Mouse (Mus musculus): ENCODE results near the gene Gm32742.

The Gm32742 gene

DNA sequence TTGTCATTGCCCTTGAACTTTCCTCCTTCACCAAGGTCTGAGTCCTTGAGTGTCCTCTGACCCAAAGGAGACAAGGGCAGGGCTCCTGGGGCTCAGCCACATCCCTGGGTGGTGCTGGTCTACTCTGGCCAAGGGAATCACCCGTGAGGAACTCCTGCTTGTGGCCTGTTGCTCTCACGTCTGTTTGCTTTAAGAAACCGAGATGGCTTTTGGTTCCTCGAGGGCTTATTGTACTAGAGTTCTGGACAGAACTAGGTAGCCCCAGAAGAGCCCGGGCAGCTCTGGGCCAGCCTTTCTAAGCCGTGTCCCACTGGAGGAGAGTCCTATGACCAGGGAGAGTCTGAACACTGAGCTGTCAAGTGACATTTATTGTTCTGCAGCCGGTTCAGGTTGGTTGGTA, 3.8 kb upstream of the Gm32742 start:
- no peak for TF ChIP-seq GATA4 (IDR thresholded peaks at IDR 0.05; ENCODE audit: insufficient replicate concordance, low read length)

DNA sequence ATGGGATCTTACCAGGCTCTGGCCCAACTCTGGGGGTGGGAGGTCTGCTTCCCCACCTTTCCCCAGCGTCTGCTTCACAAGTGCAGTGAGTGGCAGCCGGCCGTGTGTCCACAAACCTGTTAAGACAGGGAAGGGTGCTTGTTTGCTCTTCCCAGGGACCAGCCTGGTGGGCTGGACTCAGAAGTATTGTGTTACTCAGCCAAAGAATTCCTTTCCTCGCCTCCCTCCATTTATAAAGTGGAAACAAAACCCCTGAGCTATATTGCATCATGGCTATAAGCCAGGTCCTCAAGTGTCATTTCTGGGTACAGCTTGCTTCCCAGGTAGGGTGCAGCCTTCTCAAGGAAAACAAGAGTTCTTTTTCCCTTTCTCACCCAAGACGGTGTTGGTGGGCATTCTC, 3.4 kb upstream of the Gm32742 start:
- no peak for TF ChIP-seq GATA4 (IDR thresholded peaks at IDR 0.05; ENCODE audit: insufficient replicate concordance, low read length)

- no peak for TF ChIP-seq GATA4 (IDR thresholded peaks at IDR 0.05; ENCODE audit: insufficient replicate concordance, low read length)
Observed at GRCm38 (mm10) chr9:51167954-51168353, 2.6 kb upstream of the Gm32742 start.

DNA sequence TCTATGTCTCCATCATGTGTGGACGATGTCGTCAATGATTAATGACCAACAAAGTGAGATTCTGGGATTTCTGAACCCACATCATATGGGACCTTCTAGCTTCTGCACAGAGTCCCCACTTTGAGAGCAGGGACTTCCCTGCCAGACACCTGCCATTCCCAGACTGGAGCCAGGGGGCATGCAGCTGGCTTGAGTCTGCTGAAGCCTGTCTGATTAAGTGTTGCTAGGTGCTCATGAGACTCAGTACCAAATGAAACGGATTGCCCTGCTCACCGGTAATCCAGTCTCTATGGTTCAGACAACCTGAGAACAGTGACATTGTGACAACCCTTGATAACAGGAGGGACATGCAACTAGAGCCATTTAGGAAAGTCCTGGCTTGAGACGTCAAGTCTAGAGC, 1.3 kb downstream of the Gm32742 start:
- no peak for TF ChIP-seq GATA4 (IDR thresholded peaks at IDR 0.05; ENCODE audit: insufficient replicate concordance, low read length)

DNA sequence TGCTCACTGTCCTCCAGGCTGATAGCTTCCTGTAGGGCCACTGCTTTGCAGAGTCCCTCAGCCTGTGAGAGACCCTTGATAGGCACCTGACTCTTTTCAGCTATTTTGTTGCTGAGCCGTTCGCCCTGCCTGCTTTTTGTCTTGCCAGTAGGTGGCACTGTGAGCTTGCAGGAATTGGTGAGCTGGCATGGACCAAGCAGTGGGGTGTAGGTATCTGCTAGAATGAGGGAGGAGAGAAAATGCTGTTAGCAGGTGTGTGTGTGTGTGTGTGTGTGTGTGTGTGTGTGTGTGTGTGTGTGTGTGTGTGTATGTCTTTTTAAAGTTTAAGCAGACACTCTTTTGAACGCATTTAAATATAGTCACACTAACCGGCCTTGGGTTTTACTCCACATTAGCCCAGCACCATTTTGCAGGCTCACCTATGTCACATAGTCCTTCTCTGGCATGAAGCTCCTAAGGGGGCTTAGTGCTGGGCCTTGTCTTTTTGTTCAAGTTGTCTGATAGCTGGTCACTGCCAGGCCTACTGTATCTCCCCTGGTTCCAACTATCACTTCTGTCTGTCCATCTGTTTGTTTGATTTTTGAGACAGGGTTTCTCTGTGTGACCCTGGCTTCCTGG, 3.4 kb downstream of the Gm32742 start:
- no peak for TF ChIP-seq GATA4 (IDR thresholded peaks at IDR 0.05; ENCODE audit: insufficient replicate concordance, low read length)

DNA sequence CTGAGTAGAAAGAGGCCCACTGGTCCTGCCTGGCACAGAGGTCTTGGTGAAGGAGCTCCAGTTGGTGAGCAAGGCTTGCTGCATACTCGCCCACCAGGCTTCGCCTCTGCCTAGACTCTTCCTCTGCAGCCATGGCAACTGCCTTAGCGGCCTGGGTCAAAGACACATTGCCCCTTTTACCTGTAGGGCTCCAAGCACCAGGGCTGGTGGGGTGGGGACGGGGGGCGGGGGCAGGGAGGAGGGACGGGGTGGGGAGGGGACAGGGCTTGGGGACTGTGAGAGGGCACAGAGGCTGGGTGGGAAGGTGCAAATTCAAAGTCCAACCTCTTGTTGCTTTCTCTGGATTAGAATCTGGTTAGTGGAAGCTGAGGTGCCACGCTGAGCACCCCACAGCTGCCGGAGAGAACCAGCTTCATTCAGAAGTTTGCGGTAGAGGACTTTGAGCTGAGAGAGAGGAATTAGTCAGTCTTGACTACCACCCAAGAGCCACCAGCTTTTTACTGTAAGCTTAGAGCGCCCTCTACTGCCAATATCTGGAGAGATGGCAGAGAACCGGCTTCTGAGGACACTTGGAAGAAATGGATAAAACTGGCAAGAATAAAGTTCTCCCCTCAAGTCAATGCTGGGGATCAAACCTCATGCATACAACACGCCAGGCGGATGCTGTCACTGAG, 13.1 kb downstream of the Gm32742 start:
- no peak for TF ChIP-seq GATA4 (IDR thresholded peaks at IDR 0.05; ENCODE audit: insufficient replicate concordance, low read length)

DNA sequence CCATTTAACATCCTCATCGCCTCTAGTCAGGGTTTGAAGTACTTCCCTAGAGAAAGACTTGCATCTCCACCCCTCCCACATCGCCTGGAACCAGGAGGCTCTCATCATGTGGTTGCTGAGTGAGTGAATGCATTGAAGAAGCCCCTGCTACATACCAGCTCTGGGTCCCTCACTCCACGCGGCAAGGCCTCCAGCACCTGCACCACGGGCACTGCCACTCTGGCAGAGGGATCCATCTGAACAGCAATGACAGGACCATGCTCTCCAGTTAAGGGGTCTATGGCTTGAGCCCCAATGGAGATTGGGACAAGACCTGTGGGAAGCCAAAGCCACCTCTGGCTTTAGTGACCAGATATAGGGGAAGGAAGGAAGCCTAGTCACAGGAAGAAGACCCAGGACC, 18.0 kb downstream of the Gm32742 start:
- no peak for TF ChIP-seq GATA4 (IDR thresholded peaks at IDR 0.05; ENCODE audit: insufficient replicate concordance, low read length)

- TF ChIP-seq GATA4 (IDR thresholded peaks at IDR 0.05; ENCODE audit: insufficient replicate concordance, low read length), result no peak
Observed at GRCm38 (mm10) chr9:51146496-51146895, 18.8 kb downstream of the Gm32742 start.

GRCm38 (mm10) chr9:51144218-51144617, 21.1 kb downstream of the Gm32742 start:
- no peak for TF ChIP-seq GATA4 (IDR thresholded peaks at IDR 0.05; ENCODE audit: insufficient replicate concordance, low read length)

GRCm38 (mm10) chr9:51143437-51143836, 21.9 kb downstream of the Gm32742 start:
- no peak for TF ChIP-seq GATA4 (IDR thresholded peaks at IDR 0.05; ENCODE audit: insufficient replicate concordance, low read length)

DNA sequence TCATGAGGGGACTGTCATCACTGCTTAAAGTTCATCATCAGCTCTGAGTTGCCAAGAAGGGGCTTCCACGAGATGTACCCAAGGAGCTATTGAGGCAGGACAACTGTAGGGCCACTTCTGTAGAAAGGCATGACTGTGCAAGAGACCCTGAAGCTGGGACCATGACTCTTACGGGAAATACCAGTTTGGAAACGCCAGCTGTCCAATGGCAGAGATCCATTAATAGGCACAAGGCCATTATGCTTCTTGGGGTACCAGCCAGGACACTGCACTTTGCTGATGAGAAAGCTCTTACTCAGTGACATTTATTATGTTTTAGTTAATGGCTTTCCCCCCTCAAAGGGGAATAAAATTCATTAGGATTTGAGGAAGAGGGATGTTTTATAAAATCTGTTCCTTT, 24.6 kb downstream of the Gm32742 start:
- no peak for TF ChIP-seq GATA4 (IDR thresholded peaks at IDR 0.05; ENCODE audit: insufficient replicate concordance, low read length)

GRCm38 (mm10) chr9:51138301-51138700, 27.0 kb downstream of the Gm32742 start:
- TF ChIP-seq GATA4 (IDR thresholded peaks at IDR 0.05; ENCODE audit: insufficient replicate concordance, low read length), result no peak

DNA sequence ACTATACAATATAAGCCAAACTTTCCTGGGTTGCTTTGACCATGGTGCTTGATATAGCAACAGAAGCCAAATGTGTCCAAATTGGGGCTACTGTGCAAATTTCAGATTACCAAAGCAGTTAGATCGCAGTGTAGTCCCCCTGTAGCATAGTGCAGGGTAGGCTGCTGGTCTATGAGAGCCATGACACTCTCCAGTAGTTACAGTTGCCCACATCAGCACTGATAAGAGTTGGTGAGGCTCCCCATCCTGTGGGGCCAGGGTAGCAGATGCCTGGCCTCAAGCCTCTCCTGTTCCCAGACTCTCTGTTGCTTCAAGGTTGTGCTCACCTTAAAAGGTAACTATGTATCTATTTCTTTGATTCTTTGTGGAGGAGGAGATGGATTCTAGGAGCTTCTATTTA, 27.5 kb downstream of the Gm32742 start:
- TF ChIP-seq GATA4 (IDR thresholded peaks at IDR 0.05; ENCODE audit: insufficient replicate concordance, low read length), result no peak

- TF ChIP-seq GATA4 (IDR thresholded peaks at IDR 0.05; ENCODE audit: insufficient replicate concordance, low read length), result no peak
Observed at GRCm38 (mm10) chr9:51137432-51137831, 27.9 kb downstream of the Gm32742 start.

GRCm38 (mm10) chr9:51136985-51137384, 28.3 kb downstream of the Gm32742 start:
- TF ChIP-seq GATA4 (IDR thresholded peaks at IDR 0.05; ENCODE audit: insufficient replicate concordance, low read length), result no peak

DNA sequence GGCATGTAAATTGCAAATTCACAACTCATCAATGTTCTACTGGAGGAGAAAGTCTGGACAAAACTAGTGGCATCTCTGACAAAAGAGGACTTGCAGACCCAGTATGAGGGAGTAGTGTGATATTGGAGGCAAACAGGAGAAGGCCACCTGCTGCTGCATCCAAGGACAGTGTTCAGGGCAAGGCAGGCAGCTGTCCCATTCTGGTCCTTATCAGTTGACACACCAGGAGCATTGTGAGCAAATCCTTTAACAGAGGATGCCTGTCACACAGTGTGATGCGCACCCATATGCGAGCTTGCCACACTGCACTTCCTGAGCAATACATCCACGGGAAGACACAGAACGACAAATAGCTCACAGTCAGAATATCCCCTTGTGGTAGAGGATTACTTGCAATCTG, 50.5 kb downstream of the Gm32742 start:
- TF ChIP-seq GATA4 (IDR thresholded peaks at IDR 0.05; ENCODE audit: insufficient replicate concordance, low read length), result no peak

GRCm38 (mm10) chr9:51105751-51106150, 59.6 kb downstream of the Gm32742 start:
- TF ChIP-seq GATA4 (IDR thresholded peaks at IDR 0.05; ENCODE audit: insufficient replicate concordance, low read length), result no peak
